Mouse (Mus musculus): ENCODE data around the gene Irx2.

The Irx2 gene

GRCm38 (mm10) chr13:72637536-72637935 lies 8.9 kb downstream of the Irx2 start:
- CTCF ChIA-PET = no interaction called here

GRCm38 (mm10) chr13:72638401-72639130 lies 9.9 kb downstream of the Irx2 start:
- CTCF ChIA-PET = no interaction called here

GRCm38 (mm10) chr13:72639441-72640130 lies 11.0 kb downstream of the Irx2 start:
- CTCF ChIA-PET = no interaction called here

GRCm38 (mm10) chr13:72640131-72640521 lies 11.5 kb downstream of the Irx2 start:
- CTCF ChIA-PET = no interaction called here

GRCm38 (mm10) chr13:72656447-72656846 lies 27.8 kb downstream of the Irx2 start:
- CTCF ChIA-PET = no interaction called here

DNA sequence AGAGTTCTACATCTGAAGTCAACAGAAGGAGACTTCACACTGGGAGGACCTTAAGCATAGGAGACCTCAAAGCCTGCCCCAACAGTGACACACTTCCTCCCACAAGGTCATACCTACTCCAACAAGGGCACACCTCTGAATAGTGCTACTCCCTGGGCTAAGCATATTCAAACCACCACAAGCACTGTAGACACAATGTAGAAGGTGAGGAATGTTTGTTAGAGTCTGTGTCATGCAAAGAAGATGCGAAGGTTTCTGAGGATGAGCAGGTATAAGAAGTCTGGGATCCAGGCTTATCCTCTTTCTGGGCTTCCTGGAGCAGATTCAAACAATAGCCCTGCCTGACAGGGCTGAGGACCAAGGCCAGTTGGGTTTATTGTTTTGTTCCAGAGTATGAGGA lies 47.2 kb downstream of the Irx2 start:
- CTCF ChIA-PET = no interaction called here
